Mouse (Mus musculus): ENCODE measurements around the gene 3110082I17Rik. TPM values are rescaled to one million over a fixed set of nuclear protein-coding genes. Genes with fewer than 3 reads are reported as not detected.

The 3110082I17Rik gene
- total and polyA plus RNA-seq, 3 experiments, result 41.2 to 100.0 (median 46.9) TPM

DNA sequence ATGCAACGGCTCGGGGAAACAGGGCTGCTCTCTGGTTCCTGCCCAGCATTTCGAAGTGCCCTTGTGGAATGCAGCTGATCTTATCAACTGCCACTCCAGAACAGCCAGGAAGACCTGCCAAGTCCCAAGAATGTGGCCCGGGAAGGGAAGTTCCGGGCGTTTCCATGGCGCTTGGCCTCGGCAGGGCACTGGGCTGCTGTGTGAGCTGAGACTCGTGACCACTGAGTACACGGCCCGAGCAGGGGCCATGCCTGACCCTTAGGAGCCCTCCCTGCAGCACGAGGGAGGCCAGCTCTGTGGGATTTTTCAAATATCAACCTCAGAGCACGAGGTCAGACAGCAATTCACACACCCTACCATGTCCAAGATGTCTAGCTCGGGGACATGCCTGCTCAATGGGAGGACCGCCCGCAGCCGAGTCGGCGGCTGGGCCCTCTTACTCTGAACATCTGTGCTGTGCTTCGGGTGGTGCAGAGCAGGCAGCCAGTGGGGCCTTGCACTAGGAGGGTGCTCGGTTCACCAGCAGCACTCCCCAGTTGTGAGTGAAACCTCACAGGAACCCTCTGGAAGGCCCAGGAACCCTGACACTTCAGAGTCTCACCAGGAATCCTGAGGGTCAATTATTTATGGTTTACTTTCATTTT, 81.2 kb downstream of the 3110082I17Rik start:
- Histone ChIP-seq H3K27ac (ENCODE audit: insufficient read depth, low read depth) (no peak overlapping the region), H3K36me3 (replicated peaks in 1 of 2; ENCODE audit: control insufficient read depth in 1 of 2, insufficient read depth in 1 of 2, low read length in 1 of 2) (peaks cover 0 to 32% of the 10 kb centered on the region in 2 experiments), H3K79me2 (replicated peaks; ENCODE audit: control insufficient read depth, extremely low read depth, insufficient read depth, poor library complexity, severe bottlenecking) (no peaks in the 10 kb centered on the region), H3K9me3 (replicated peaks; ENCODE audit: low read length) (no peaks in the 10 kb centered on the region), H3K9ac (ENCODE audit: insufficient read depth, low read depth) (no peak overlapping the region), H3K4me1 (ENCODE audit: control insufficient read depth in 1 of 2, insufficient read depth in 2 of 2) (peaks cover 0 to 20% of the 10 kb centered on the region in 2 experiments; a peak in 2 of 4 replicates), H3K4me2 (ENCODE audit: insufficient read depth, low read depth, poor library complexity, severe bottlenecking) (no peak overlapping the region), H3K4me3 (replicated peaks in 1 of 3; ENCODE audit: low read depth in 2 of 3, low read length in 2 of 3, poor library complexity in 1 of 3) (no peak overlapping the region), H3K27me3 (replicated peaks) (no peaks in the 10 kb centered on the region)
- in situ Hi-C loops (cut with MboI; ENCODE audit: low pct_ligation_motif_present, low pct_unique_long_range_greater_than_20kb, low sequenced_read_pairs), result no loop called here
- no peak for TF ChIP-seq SMC3 (IDR thresholded peaks at IDR 0.05; ENCODE audit: low read depth, low read length)
- no peak for TF ChIP-seq IRF4 (IDR thresholded peaks at IDR 0.05; ENCODE audit: low read depth, low read length)
- TF ChIP-seq NRF1 (IDR thresholded peaks at IDR 0.05; ENCODE audit: low read depth, low read length), result no peak
- TF ChIP-seq MYC (IDR thresholded peaks at IDR 0.05; ENCODE audit: low read depth, low read length), result no peak
- no peak for TF ChIP-seq ZNF384 (IDR thresholded peaks at IDR 0.05; ENCODE audit: low read depth, low read length)
- no peak for TF ChIP-seq E2F4 (IDR thresholded peaks at IDR 0.05; ENCODE audit: insufficient replicate concordance, low read depth, low read length)
- TF ChIP-seq MEF2A (IDR thresholded peaks at IDR 0.05; ENCODE audit: borderline replicate concordance, low read depth, low read length), result no peak
- TF ChIP-seq USF2 (conservative IDR thresholded peaks at IDR 0.05; ENCODE audit: low read depth, low read length), result no peak
- no peak for TF ChIP-seq CHD1 (IDR thresholded peaks at IDR 0.05; ENCODE audit: low read depth, low read length)
- no peak for TF ChIP-seq MAFK (IDR thresholded peaks at IDR 0.05; ENCODE audit: insufficient replicate concordance, low read length)
- DNase-seq (ENCODE audit: extremely low read depth), result no peak
- dilution Hi-C loops (cut with MboI; ENCODE audit: extremely low pct_ligation_motif_present, extremely low pct_unique_long_range_greater_than_20kb, low sequenced_read_pairs), result no loop called here

GRCm38 (mm10) chr5:139378271-139378556, 82.1 kb downstream of the 3110082I17Rik start:
- Histone ChIP-seq H3K27ac (ENCODE audit: insufficient read depth, low read depth) (no peak overlapping the region), H3K27me3 (replicated peaks) (no peaks in the 10 kb centered on the region), H3K9ac (ENCODE audit: insufficient read depth, low read depth) (no peak overlapping the region), H3K4me3 (replicated peaks in 1 of 3; ENCODE audit: low read depth in 2 of 3, low read length in 2 of 3, poor library complexity in 1 of 3) (no peak overlapping the region), H3K36me3 (replicated peaks in 1 of 2; ENCODE audit: control insufficient read depth in 1 of 2, insufficient read depth in 1 of 2, low read length in 1 of 2) (peaks cover 0 to 32% of the 10 kb centered on the region in 2 experiments), H3K9me3 (replicated peaks; ENCODE audit: low read length) (no peaks in the 10 kb centered on the region), H3K4me1 (ENCODE audit: control insufficient read depth in 1 of 2, insufficient read depth in 2 of 2) (peaks cover 0 to 18% of the 10 kb centered on the region in 2 experiments; a peak in 2 of 4 replicates), H3K4me2 (ENCODE audit: insufficient read depth, low read depth, poor library complexity, severe bottlenecking) (no peak overlapping the region), H3K79me2 (replicated peaks; ENCODE audit: control insufficient read depth, extremely low read depth, insufficient read depth, poor library complexity, severe bottlenecking) (no peaks in the 10 kb centered on the region)
- no peak for DNase-seq (ENCODE audit: extremely low read depth)
- in situ Hi-C loops (cut with MboI; ENCODE audit: low pct_ligation_motif_present, low pct_unique_long_range_greater_than_20kb, low sequenced_read_pairs) (no loop called here), dilution Hi-C loops (cut with MboI; ENCODE audit: extremely low pct_ligation_motif_present, extremely low pct_unique_long_range_greater_than_20kb, low sequenced_read_pairs) (no loop called here)
- no peak for TF ChIP-seq MAFK (IDR thresholded peaks at IDR 0.05; ENCODE audit: insufficient replicate concordance, low read length)
- TF ChIP-seq CHD2 (IDR thresholded peaks at IDR 0.05; ENCODE audit: low read length), result no peak
- no peak for TF ChIP-seq KAT2A (IDR thresholded peaks at IDR 0.05; ENCODE audit: insufficient replicate concordance, low read length)
- no peak for TF ChIP-seq ZNF384 (IDR thresholded peaks at IDR 0.05; ENCODE audit: low read depth, low read length)
- TF ChIP-seq UBTF (IDR thresholded peaks at IDR 0.05; ENCODE audit: low read depth, low read length), result no peak
- TF ChIP-seq BHLHE40 (IDR thresholded peaks at IDR 0.05; ENCODE audit: low read depth, low read length), result no peak
- no peak for TF ChIP-seq ZKSCAN1 (IDR thresholded peaks at IDR 0.05; ENCODE audit: borderline replicate concordance, low read depth, low read length)
- TF ChIP-seq CTCF (conservative IDR thresholded peaks at IDR 0.05 in 1 of 2, IDR thresholded peaks at IDR 0.05 in 1 of 2; ENCODE audit: low read depth in 2 of 2, low read length in 2 of 2), result no peak
- TF ChIP-seq GABPA (IDR thresholded peaks at IDR 0.05; ENCODE audit: insufficient replicate concordance, low read depth, low read length), result no peak
- no peak for TF ChIP-seq HCFC1 (IDR thresholded peaks at IDR 0.05; ENCODE audit: low read depth, low read length)
- no peak for TF ChIP-seq NRF1 (IDR thresholded peaks at IDR 0.05; ENCODE audit: low read depth, low read length)
- no peak for TF ChIP-seq USF2 (conservative IDR thresholded peaks at IDR 0.05; ENCODE audit: low read depth, low read length)
- no peak for TF ChIP-seq RAD21 (IDR thresholded peaks at IDR 0.05; ENCODE audit: low read depth, low read length)
- TF ChIP-seq MXI1 (IDR thresholded peaks at IDR 0.05; ENCODE audit: low read depth, low read length), result no peak
- no peak for TF ChIP-seq CHD1 (IDR thresholded peaks at IDR 0.05; ENCODE audit: low read depth, low read length)
- TF ChIP-seq POLR2AphosphoS2 (IDR thresholded peaks at IDR 0.05; ENCODE audit: low read depth, low read length), result no peak
- no peak for TF ChIP-seq JUN (IDR thresholded peaks at IDR 0.05; ENCODE audit: insufficient read depth, low read depth, low read length)
- TF ChIP-seq MEF2A (IDR thresholded peaks at IDR 0.05; ENCODE audit: borderline replicate concordance, low read depth, low read length), result no peak
- TF ChIP-seq TCF12 (IDR thresholded peaks at IDR 0.05; ENCODE audit: low read depth, low read length), result no peak

All from CH12.LX (cell line).